Mouse (Mus musculus) kidney, adult 2 months (tissue): ENCODE measurements around the gene Galnt17.

Source experiments
- CTCF ChIP-seq: fragments of 200-500 bp; conservative IDR thresholded peaks from 2 replicates; pipeline ENCODE4 v1.5.1; 2011; ENCODE audit warnings: low read depth, mild to moderate bottlenecking, control low read depth, low read length, moderate library complexity, mixed read lengths; ENCODE audit not compliant: insufficient read depth, insufficient read length
- POLR2A ChIP-seq: fragments of 200-500 bp; IDR thresholded peaks from one replicate; pipeline ENCODE4 v1.6.1; 2011; ENCODE audit warnings: low read depth, low read length, control low read depth

DNA sequence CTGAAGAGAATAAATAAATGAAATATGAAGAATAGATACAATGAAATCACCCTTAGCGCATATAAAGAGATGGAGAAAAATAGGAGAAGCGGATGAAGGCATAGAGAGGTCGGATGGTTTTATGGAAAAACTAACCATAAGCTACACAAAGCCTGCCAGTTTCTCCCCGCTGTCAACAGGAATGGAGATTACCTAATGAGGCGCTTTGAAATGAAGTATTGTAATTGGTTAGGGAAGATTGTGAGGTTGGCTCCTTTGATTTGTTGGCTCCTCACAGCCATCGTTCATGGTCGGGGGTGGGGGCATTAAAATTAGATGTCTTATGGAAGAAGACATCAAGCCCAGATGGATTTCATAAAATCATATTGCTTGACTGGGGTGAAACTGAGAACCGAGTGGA lies 329.0 kb downstream of the Galnt17 start:
- no peak for TF ChIP-seq CTCF
- no peak for TF ChIP-seq POLR2A
